Mouse (Mus musculus): ENCODE measurements at regions not wholly inside any gene's neighbourhood (a gene's known extent, or its start where the extent isn't known, plus 50 kb on each side); places are given as distances from the start of the nearest gene placed in this dataset.

GRCm38 (mm10) chr7:133316701-133317475 is 192.7 kb upstream of the Ctbp2 start:
- TF ChIP-seq CTCF (conservative IDR thresholded peaks at IDR 0.05; ENCODE audit: insufficient read depth, insufficient read length, low read depth, low read length) (no peak), POLR2A (IDR thresholded peaks at IDR 0.05; ENCODE audit: low read depth, low read length) (no peak)

Data from kidney, adult 2 months (tissue).